Mouse (Mus musculus) hematopoietic stem cell, adult 5-6 weeks (primary cell): Measurements from ENCODE around the gene Dnajc14. TPM values are rescaled to one million over a fixed set of nuclear protein-coding genes. Genes with fewer than 3 reads are reported as not detected.

Source experiments
- ATAC-seq, 2 experiments: fragments of 125-278 bp in 1 of 2; replicated peaks in 1 of 2; 2 replicates each; pipeline ENCODE4 v1.8.0; 2016 to 2017; ENCODE audit warnings: inconsistent platforms in 2 of 2, mild to moderate bottlenecking in 2 of 2, moderate number of reproducible peaks in 2 of 2, low read depth in 1 of 2, moderate TSS enrichment in 1 of 2; ENCODE audit not compliant: low FRiP score in 2 of 2, poor library complexity in 2 of 2, severe bottlenecking in 2 of 2, insufficient read depth in 1 of 2, low TSS enrichment in 1 of 2
- total RNA-seq: library from RNA; stranded (forward); fragments of 172-1452, 232-1000 nt; gene quantifications from 2 replicates; pipeline ENCODE4 v1.2.3, GENCODE M21; 2017

Dnajc14 gene
- total RNA-seq: 34.6 and 48.0 TPM in 2 replicates

- no peak for ATAC-seq
Measured at GRCm38 (mm10) chr10:128803771-128804270, at the start of gene Dnajc14. TSS of gene Dnajc14 (plus strand) at chr10:128804062.

GRCm38 (mm10) chr10:128772895-128773294 is 31.0 kb upstream of the Dnajc14 start:
- no peak; a peak in 1 of 4 replicates for ATAC-seq

- peak; percentile 53 to 70; a peak in 3 of 4 replicates for ATAC-seq
Measured at GRCm38 (mm10) chr10:128773685-128774084, 30.2 kb upstream of the Dnajc14 start.

GRCm38 (mm10) chr10:128778441-128778840 is 25.4 kb upstream of the Dnajc14 start:
- ATAC-seq: no peak

GRCm38 (mm10) chr10:128779011-128779795 is 24.7 kb upstream of the Dnajc14 start:
- ATAC-seq: peak; percentile 81 to 93

GRCm38 (mm10) chr10:128780200-128780599 is 23.7 kb upstream of the Dnajc14 start:
- ATAC-seq: peak; percentile 62 to 82

GRCm38 (mm10) chr10:128790398-128791124 is 13.3 kb upstream of the Dnajc14 start, which contains the start of gene Mmp19:
TSS of gene Mmp19 (plus strand) at chr10:128790910.
- ATAC-seq: no peak

GRCm38 (mm10) chr10:128792041-128792440 is 11.8 kb upstream of the Dnajc14 start:
- ATAC-seq: no peak

- no peak for ATAC-seq
Measured at GRCm38 (mm10) chr10:128793258-128793657, 10.6 kb upstream of the Dnajc14 start.

GRCm38 (mm10) chr10:128794391-128794790 is 9.5 kb upstream of the Dnajc14 start:
- ATAC-seq: peak in 1 of 2 experiments; percentile 34; a peak in 1 of 4 replicates

- no peak for ATAC-seq
Measured at GRCm38 (mm10) chr10:128795581-128795980, 8.3 kb upstream of the Dnajc14 start.

- ATAC-seq: no peak
Measured at GRCm38 (mm10) chr10:128798676-128799075, 5.2 kb upstream of the Dnajc14 start.

- ATAC-seq: no peak
Measured at GRCm38 (mm10) chr10:128801981-128802495, 1.8 kb upstream of the Dnajc14 start.

GRCm38 (mm10) chr10:128802956-128803355 is 906 bp upstream of the Dnajc14 start:
- ATAC-seq: no peak

- no peak for ATAC-seq
Measured at GRCm38 (mm10) chr10:128803361-128803760, 501 bp upstream of the Dnajc14 start.

- ATAC-seq: peak; percentile 20 to 34; a peak in 3 of 4 replicates
Measured at GRCm38 (mm10) chr10:128804271-128805091, 619 bp downstream of the Dnajc14 start, which contains the start of gene Tmem198b. TSS of gene Tmem198b (minus strand) at chr10:128804370.
